Mouse (Mus musculus) MEL (cell line): ENCODE measurements at regions not wholly inside any gene's neighbourhood (a gene's known extent, or its start where the extent isn't known, plus 50 kb on each side); places are given as distances from the start of the nearest gene placed in this dataset.

ENCODE experiments used
- DNase-seq: peaks from one replicate; pipeline ENCODE4 v3.0.0; 2011; ENCODE audit warnings: low read depth, low spot score
- H3K27ac ChIP-seq: 2 replicates; pipeline ENCODE4 v1.5.1; 2012; ENCODE audit warnings: low read depth, mild to moderate bottlenecking, control low read depth, low read length, moderate library complexity; ENCODE audit not compliant: control insufficient read depth
- H3K27me3 ChIP-seq, 2 experiments: fragments of 150-350 bp in 1 of 2; sonication (generic) in 1 of 2; 2 replicates each; pipeline ENCODE4 v1.6.1; 2012; ENCODE audit warnings: low read length in 2 of 2, mild to moderate bottlenecking in 2 of 2, improper control_type of control experiment in 1 of 2, moderate library complexity in 1 of 2; ENCODE audit not compliant: insufficient read depth in 2 of 2, control insufficient read depth in 1 of 2
- H3K36me3 ChIP-seq, 2 experiments: 2 replicates each; pipeline ENCODE4 v1.6.1; 2012 to 2014; ENCODE audit warnings: low read length in 2 of 2, improper control_type of control experiment in 1 of 2, inconsistent platforms in 1 of 2, mild to moderate bottlenecking in 1 of 2; ENCODE audit not compliant: insufficient read depth in 2 of 2, control insufficient read depth in 1 of 2
- H3K4me1 ChIP-seq, 2 experiments: fragments of 150-350 bp in 1 of 2; sonication (generic) in 1 of 2; 2 replicates each; pipeline ENCODE4 v1.6.1; 2012; ENCODE audit warnings: low read length in 2 of 2, improper control_type of control experiment in 1 of 2, mild to moderate bottlenecking in 1 of 2; ENCODE audit not compliant: insufficient read depth in 2 of 2, control insufficient read depth in 1 of 2
- H3K4me3 ChIP-seq, 2 experiments: fragments of 150-350 bp in 1 of 2; sonication (generic) in 1 of 2; 2 replicates each; pipeline ENCODE4 v1.5.1; 2012; ENCODE audit warnings: low read depth in 2 of 2, low read length in 2 of 2, mild to moderate bottlenecking in 2 of 2, moderate library complexity in 2 of 2, control low read depth in 1 of 2, improper control_type of control experiment in 1 of 2; ENCODE audit not compliant: control insufficient read depth in 1 of 2, insufficient read depth in 1 of 2
- H3K79me2 ChIP-seq: 2 replicates; pipeline ENCODE4 v1.6.1; 2012; ENCODE audit warnings: mild to moderate bottlenecking, low read length, moderate library complexity; ENCODE audit not compliant: control insufficient read depth, poor library complexity, insufficient read depth
- H3K9ac ChIP-seq: 2 replicates; pipeline ENCODE4 v1.6.1; 2012; ENCODE audit warnings: low read depth, mild to moderate bottlenecking, control low read depth, low read length, moderate library complexity; ENCODE audit not compliant: control insufficient read depth, poor library complexity, severe bottlenecking
- H3K9me3 ChIP-seq: fragments of 150-350 bp; sonication (generic); replicated peaks from 2 replicates; pipeline ENCODE4 v1.6.1; 2012; ENCODE audit warnings: mild to moderate bottlenecking, low read length, improper control_type of control experiment, moderate library complexity; ENCODE audit not compliant: insufficient read depth
- CHD2 ChIP-seq: IDR thresholded peaks from 2 replicates; pipeline ENCODE4 v1.6.1; 2011; ENCODE audit warnings: low read length, improper control_type of control experiment
- E2F4 ChIP-seq: IDR thresholded peaks from 2 replicates; pipeline ENCODE4 v1.6.1; 2011; ENCODE audit warnings: low read depth, low read length, improper control_type of control experiment, borderline replicate concordance
- ELF1 ChIP-seq: IDR thresholded peaks from 2 replicates; pipeline ENCODE4 v1.6.1; 2014; ENCODE audit warnings: low read depth, mild to moderate bottlenecking, inconsistent platforms, low read length, improper control_type of control experiment, moderate library complexity
- GABPA ChIP-seq: IDR thresholded peaks from 2 replicates; pipeline ENCODE4 v1.6.1; 2012; ENCODE audit warnings: low read depth, mild to moderate bottlenecking, inconsistent platforms, low read length, improper control_type of control experiment, moderate library complexity
- GATA1 ChIP-seq: IDR thresholded peaks from 2 replicates; pipeline ENCODE4 v1.6.1; 2011; ENCODE audit warnings: low read depth, low read length, improper control_type of control experiment
- JUND ChIP-seq: IDR thresholded peaks from 2 replicates; pipeline ENCODE4 v1.6.1; 2011; ENCODE audit warnings: low read depth, mild to moderate bottlenecking, improper control_type of control experiment, low read length
- KAT2A ChIP-seq: conservative IDR thresholded peaks from 2 replicates; pipeline ENCODE4 v1.6.1; 2012; ENCODE audit warnings: low read depth, low read length, improper control_type of control experiment, inconsistent platforms
- MAFK ChIP-seq: IDR thresholded peaks from 2 replicates; pipeline ENCODE4 v1.6.1; 2011; ENCODE audit warnings: low read depth, mild to moderate bottlenecking, low read length, improper control_type of control experiment, borderline replicate concordance
- MAX ChIP-seq: IDR thresholded peaks from 2 replicates; pipeline ENCODE4 v1.6.1; 2011; ENCODE audit warnings: low read length, improper control_type of control experiment
- MXI1 ChIP-seq: IDR thresholded peaks from 2 replicates; pipeline ENCODE4 v1.6.1; 2011; ENCODE audit warnings: mild to moderate bottlenecking, low read depth, low read length, improper control_type of control experiment
- NRF1 ChIP-seq: IDR thresholded peaks from 2 replicates; pipeline ENCODE4 v1.6.1; 2014; ENCODE audit warnings: low read depth, mild to moderate bottlenecking, inconsistent platforms, low read length, improper control_type of control experiment, moderate library complexity; ENCODE audit not compliant: poor library complexity, insufficient read depth, severe bottlenecking
- POLR2AphosphoS5 ChIP-seq: IDR thresholded peaks from 2 replicates; pipeline ENCODE4 v1.6.1; 2012; ENCODE audit warnings: low read depth, borderline replicate concordance, mild to moderate bottlenecking, inconsistent platforms, low read length, moderate library complexity, mixed read lengths
- RAD21 ChIP-seq: IDR thresholded peaks from 2 replicates; pipeline ENCODE4 v1.6.1; 2011; ENCODE audit warnings: mild to moderate bottlenecking, low read depth, low read length, improper control_type of control experiment
- SIN3A ChIP-seq: IDR thresholded peaks from 2 replicates; pipeline ENCODE4 v1.6.1; 2012; ENCODE audit warnings: low read length, improper control_type of control experiment, inconsistent platforms
- UBTF ChIP-seq: IDR thresholded peaks from 2 replicates; pipeline ENCODE4 v1.6.1; 2012; ENCODE audit warnings: low read depth, mild to moderate bottlenecking, inconsistent platforms, low read length, improper control_type of control experiment, moderate library complexity, borderline replicate concordance; ENCODE audit not compliant: insufficient read depth
- USF1 ChIP-seq: IDR thresholded peaks from 2 replicates; pipeline ENCODE4 v1.6.1; 2014; ENCODE audit warnings: low read depth, mild to moderate bottlenecking, inconsistent platforms, low read length, improper control_type of control experiment, moderate library complexity
- ZNF384 ChIP-seq: IDR thresholded peaks from 2 replicates; pipeline ENCODE4 v1.6.1; 2012; ENCODE audit warnings: low read depth, mild to moderate bottlenecking, inconsistent platforms, low read length, improper control_type of control experiment

GRCm38 (mm10) chr12:26091865-26092264, 323.2 kb downstream of the Rnf144a start:
- H3K27me3 ChIP-seq = no peaks in the 10 kb centered on the region
- DNase-seq = no peak
- H3K9ac ChIP-seq = no peak overlapping the region
- no peaks in the 10 kb centered on the region for H3K9me3 ChIP-seq
- H3K27ac ChIP-seq = no peak overlapping the region
- H3K36me3 ChIP-seq = no peaks in the 10 kb centered on the region
- no peaks in the 10 kb centered on the region for H3K79me2 ChIP-seq
- TF ChIP-seq MAFK (no peak), E2F4 (no peak), JUND (no peak), UBTF (no peak), CHD2 (no peak), KAT2A (no peak), ZNF384 (no peak), USF1 (no peak), NRF1 (no peak)
- no peaks in the 10 kb centered on the region for H3K4me1 ChIP-seq
- H3K4me3 ChIP-seq = no peak overlapping the region

GRCm38 (mm10) chr12:26088389-26088788, 326.7 kb downstream of the Rnf144a start:
- H3K79me2 ChIP-seq = no peaks in the 10 kb centered on the region
- H3K9ac ChIP-seq = no peak overlapping the region
- H3K4me1 ChIP-seq = no peaks in the 10 kb centered on the region
- H3K9me3 ChIP-seq = no peaks in the 10 kb centered on the region
- H3K36me3 ChIP-seq = no peaks in the 10 kb centered on the region
- no peaks in the 10 kb centered on the region for H3K27me3 ChIP-seq
- no peak overlapping the region for H3K27ac ChIP-seq
- H3K4me3 ChIP-seq = no peak overlapping the region
- TF ChIP-seq GATA1 = no peak
- TF ChIP-seq SIN3A = no peak
- no peak for TF ChIP-seq RAD21
- no peak for TF ChIP-seq JUND
- TF ChIP-seq POLR2AphosphoS5 = no peak
- TF ChIP-seq UBTF = no peak
- TF ChIP-seq, all 39 proteins: peak for 0
- no peak for DNase-seq

GRCm38 (mm10) chr12:26086923-26087322, 328.1 kb downstream of the Rnf144a start:
- no peaks in the 10 kb centered on the region for H3K79me2 ChIP-seq
- no peaks in the 10 kb centered on the region for H3K9me3 ChIP-seq
- H3K4me1 ChIP-seq = no peaks in the 10 kb centered on the region
- no peak for DNase-seq
- H3K9ac ChIP-seq = no peak overlapping the region
- TF ChIP-seq MXI1 = no peak
- TF ChIP-seq NRF1 = no peak
- TF ChIP-seq MAX = no peak
- no peak for TF ChIP-seq ELF1
- no peak for TF ChIP-seq SIN3A
- TF ChIP-seq GABPA = no peak
- no peak overlapping the region for H3K27ac ChIP-seq
- no peaks in the 10 kb centered on the region for H3K27me3 ChIP-seq
- no peak overlapping the region for H3K4me3 ChIP-seq
- no peaks in the 10 kb centered on the region for H3K36me3 ChIP-seq
